Mouse (Mus musculus) ES-E14 (cell line): ENCODE data around the gene Top3a. TPM values are rescaled to one million over a fixed set of nuclear protein-coding genes. Genes with fewer than 3 reads are reported as not detected.

Experiments
- DNase-seq: peaks from one replicate; pipeline ENCODE4 v3.0.0-alpha.2; 2013; ENCODE audit warnings: low read depth, low spot score
- H3K27ac ChIP-seq: 2 replicates; pipeline ENCODE4 v1.5.1; 2012; ENCODE audit warnings: low read depth, mild to moderate bottlenecking, low read length, moderate library complexity, mixed read lengths; ENCODE audit not compliant: poor library complexity, insufficient read depth, severe bottlenecking
- H3K36me3 ChIP-seq: 2 replicates; pipeline ENCODE4 v1.6.1; 2012; ENCODE audit warnings: mild to moderate bottlenecking, low read length, moderate library complexity, mixed read lengths; ENCODE audit not compliant: control insufficient read depth, poor library complexity, insufficient read depth, severe bottlenecking
- H3K4me1 ChIP-seq, 2 experiments: fragments of 150-350 bp in 1 of 2; sonication (generic) in 1 of 2; 2 replicates each; pipeline ENCODE4 v1.6.1; 2012; ENCODE audit warnings: low read length in 2 of 2, mild to moderate bottlenecking in 1 of 2, mixed read lengths in 1 of 2; ENCODE audit not compliant: control insufficient read depth in 2 of 2, insufficient read depth in 2 of 2, poor library complexity in 1 of 2
- H3K4me3 ChIP-seq, 2 experiments: fragments of 150-350 bp in 1 of 2; sonication (generic) in 1 of 2; 2 replicates each; pipeline ENCODE4 v1.5.1; 2012; ENCODE audit warnings: low read length in 2 of 2, low read depth in 1 of 2, mild to moderate bottlenecking in 1 of 2, mixed read lengths in 1 of 2; ENCODE audit not compliant: insufficient read depth in 1 of 2, poor library complexity in 1 of 2, severe bottlenecking in 1 of 2
- H3K9ac ChIP-seq: 2 replicates; pipeline ENCODE4 v1.6.1; 2012; ENCODE audit warnings: low read depth, mild to moderate bottlenecking, low read length, mixed read lengths; ENCODE audit not compliant: poor library complexity, insufficient read depth, severe bottlenecking
- H3K9me3 ChIP-seq: fragments of 150-350 bp; sonication (generic); 2 replicates; pipeline ENCODE4 v1.6.1; 2012; ENCODE audit warnings: low read depth, mild to moderate bottlenecking, low read length; ENCODE audit not compliant: control insufficient read depth, insufficient read depth
- CHD2 ChIP-seq: IDR thresholded peaks from 2 replicates; pipeline ENCODE4 v1.6.1; 2014; ENCODE audit warnings: mild to moderate bottlenecking, low read depth, low read length, inconsistent platforms
- HCFC1 ChIP-seq: IDR thresholded peaks from 2 replicates; pipeline ENCODE4 v1.6.1; 2012; ENCODE audit warnings: low read length, inconsistent platforms, borderline replicate concordance; ENCODE audit not compliant: insufficient read depth
- MAFK ChIP-seq: IDR thresholded peaks from 2 replicates; pipeline ENCODE4 v1.6.1; 2014; ENCODE audit warnings: mild to moderate bottlenecking, low read depth, low read length, inconsistent platforms; ENCODE audit not compliant: insufficient read depth
- ZC3H11A ChIP-seq: IDR thresholded peaks from 2 replicates; pipeline ENCODE4 v1.6.1; 2012; ENCODE audit warnings: low read depth, mild to moderate bottlenecking, inconsistent platforms, low read length, borderline replicate concordance
- ZNF384 ChIP-seq: IDR thresholded peaks from 2 replicates; pipeline ENCODE4 v1.6.1; 2012; ENCODE audit warnings: low read depth, low read length, inconsistent platforms
- in situ Hi-C, 2 experiments: fragments of 600-800 bp; cut with MboI; formaldehyde crosslinking; loops; one replicate each; pipeline ENCODE4 v1.15.1; 2025; ENCODE audit warnings: low sequenced_read_pairs in 2 of 2, inconsistent platforms in 1 of 2; ENCODE audit not compliant: unreplicated experiment in 2 of 2
- total RNA-seq: library from RNA; depleted of rRNA; stranded (reverse); fragments of 300-350 nt; gene quantifications from 2 replicates; pipeline ENCODE4 v1.2.3, GENCODE M21; 2012

Top3a gene
- total RNA-seq, 1 experiment = 20.0 TPM

DNA sequence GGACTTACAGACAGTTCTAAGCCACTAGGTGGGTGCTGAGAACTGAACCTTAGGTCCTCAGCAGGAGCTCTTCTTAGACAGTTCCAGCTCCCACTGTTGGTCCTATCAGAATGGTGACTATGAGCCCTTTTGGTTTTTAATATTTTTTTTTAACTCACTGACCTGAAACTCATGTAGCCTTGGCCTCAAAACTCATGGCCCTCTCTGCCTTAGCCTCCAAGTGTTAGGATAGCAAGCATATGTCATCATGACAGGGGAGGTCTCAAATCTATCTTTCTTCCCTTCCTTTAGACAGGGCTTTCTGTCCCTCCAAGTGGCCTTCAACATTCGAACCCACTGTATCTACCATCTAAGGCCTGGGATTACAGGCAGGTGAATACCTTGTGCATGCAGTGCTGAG is 23.7 kb upstream of the Top3a start:
- peaks cover 57% of the 10 kb centered on the region for H3K36me3 ChIP-seq
- TF ChIP-seq ZNF384 = no peak
- no peak overlapping the region for H3K9ac ChIP-seq
- in situ Hi-C loops = no loop called here
- H3K4me1 ChIP-seq = no peaks in the 10 kb centered on the region
- H3K4me3 ChIP-seq = no peak overlapping the region
- no peak for DNase-seq
- H3K9me3 ChIP-seq = no peaks in the 10 kb centered on the region
- no peak overlapping the region for H3K27ac ChIP-seq

DNA sequence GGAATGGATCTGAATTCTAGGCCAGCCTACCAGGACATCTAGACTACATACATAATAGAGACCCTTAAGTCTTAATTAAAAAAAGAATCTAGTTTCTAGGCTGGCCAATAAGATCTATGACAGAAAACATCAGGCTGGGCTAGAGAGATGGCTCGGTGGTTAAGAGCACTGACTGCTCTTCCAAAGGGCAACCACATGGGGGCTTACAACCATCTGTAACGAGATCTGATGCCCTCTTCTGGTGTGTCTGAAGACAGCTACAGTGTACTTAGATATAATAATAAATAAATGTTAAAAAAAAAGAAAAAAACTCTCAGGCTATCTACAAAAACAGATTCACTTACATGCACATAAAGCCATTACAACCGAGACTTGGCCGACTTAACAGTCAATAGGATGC is 22.8 kb upstream of the Top3a start:
- no peak for TF ChIP-seq HCFC1
- TF ChIP-seq CHD2 = no peak
- no peak for TF ChIP-seq ZNF384
- TF ChIP-seq ZC3H11A = no peak
- TF ChIP-seq MAFK = no peak
- no peak overlapping the region for H3K9ac ChIP-seq
- no peak overlapping the region for H3K27ac ChIP-seq
- no peak for DNase-seq
- peaks cover 56% of the 10 kb centered on the region for H3K36me3 ChIP-seq
- no peak overlapping the region for H3K4me3 ChIP-seq
- no peaks in the 10 kb centered on the region for H3K4me1 ChIP-seq
- no peaks in the 10 kb centered on the region for H3K9me3 ChIP-seq
- in situ Hi-C loops = no loop called here

DNA sequence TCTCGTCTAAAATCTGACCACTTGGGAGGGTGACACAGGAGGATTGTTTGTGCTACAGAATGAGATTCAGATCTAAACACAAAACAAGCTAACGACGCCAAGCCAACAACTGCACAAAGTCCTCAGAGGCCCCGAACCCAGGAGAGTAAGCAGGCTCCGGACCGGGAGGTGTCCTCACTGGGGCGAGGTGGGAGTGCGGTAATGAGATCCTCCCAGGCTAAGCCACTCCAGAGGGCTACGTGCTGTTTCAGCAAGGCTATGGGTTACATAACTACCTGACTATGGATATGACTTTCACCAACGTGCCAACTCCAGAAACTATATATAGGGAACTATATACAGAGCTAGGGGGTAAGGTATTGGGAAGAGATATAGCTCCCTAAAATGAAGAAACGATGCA is 19.2 kb upstream of the Top3a start:
- peaks cover 65% of the 10 kb centered on the region for H3K36me3 ChIP-seq
- H3K9ac ChIP-seq = no peak overlapping the region
- H3K9me3 ChIP-seq = no peaks in the 10 kb centered on the region
- H3K27ac ChIP-seq = no peak overlapping the region
- no peak for DNase-seq
- no peak for TF ChIP-seq ZC3H11A
- TF ChIP-seq CHD2 = no peak
- TF ChIP-seq MAFK = no peak
- no peak for TF ChIP-seq ZNF384
- no peak for TF ChIP-seq HCFC1
- no peak overlapping the region for H3K4me3 ChIP-seq
- in situ Hi-C loops = no loop called here
- H3K4me1 ChIP-seq = no peaks in the 10 kb centered on the region

DNA sequence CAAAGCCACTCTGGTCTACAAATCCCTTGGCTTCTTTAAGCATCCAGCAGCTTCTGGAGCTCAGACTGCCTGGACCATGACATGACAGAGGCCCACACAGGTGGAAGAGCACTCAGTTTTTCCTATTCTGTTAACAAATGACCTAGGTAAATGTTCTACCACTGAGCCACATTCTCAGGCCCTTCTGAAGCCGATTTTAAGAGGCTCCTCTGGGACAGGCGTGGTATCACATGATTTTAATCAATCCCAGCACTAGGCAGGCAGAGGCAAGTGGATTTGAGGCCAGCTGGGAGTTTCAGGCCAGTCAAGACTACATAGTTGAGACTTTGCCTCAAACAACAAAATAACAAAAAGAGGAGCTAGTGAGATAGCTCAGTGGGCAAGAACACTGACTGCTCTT is 13.3 kb upstream of the Top3a start:
- DNase-seq = no peak
- H3K4me3 ChIP-seq = no peak overlapping the region
- no peaks in the 10 kb centered on the region for H3K4me1 ChIP-seq
- in situ Hi-C loops = no loop called here
- H3K36me3 ChIP-seq = peaks cover 57% of the 10 kb centered on the region
- H3K27ac ChIP-seq = no peak overlapping the region
- H3K9ac ChIP-seq = no peak overlapping the region
- TF ChIP-seq CHD2 (no peak), HCFC1 (no peak), ZC3H11A (no peak), MAFK (no peak), ZNF384 (no peak)
- no peaks in the 10 kb centered on the region for H3K9me3 ChIP-seq

DNA sequence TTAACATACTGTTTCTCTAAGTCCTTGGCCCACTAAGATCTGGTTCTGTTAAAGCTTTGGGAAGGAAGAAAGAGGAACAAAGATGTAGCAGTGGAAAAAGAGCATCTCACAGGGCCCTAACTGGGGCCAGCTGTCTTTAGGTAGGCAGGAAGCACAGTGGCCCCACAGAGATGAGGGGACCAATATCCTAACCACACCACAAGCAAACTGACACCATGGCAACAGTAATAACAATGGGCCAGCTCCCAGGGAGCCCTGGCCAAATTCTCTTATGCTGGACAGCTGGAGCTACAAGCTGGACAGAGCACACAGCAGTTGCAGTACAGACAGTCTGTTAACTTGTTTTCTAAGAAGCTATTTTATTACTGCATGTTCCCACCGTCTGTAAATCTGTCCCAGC is 10.4 kb upstream of the Top3a start:
- in situ Hi-C loops = no loop called here
- no peak for TF ChIP-seq CHD2
- no peak for TF ChIP-seq MAFK
- TF ChIP-seq HCFC1 = no peak
- no peak for TF ChIP-seq ZNF384
- peaks cover 59% of the 10 kb centered on the region for H3K36me3 ChIP-seq
- H3K9ac ChIP-seq = no peak overlapping the region
- H3K27ac ChIP-seq = no peak overlapping the region
- DNase-seq = no peak
- H3K4me3 ChIP-seq = no peak overlapping the region
- no peaks in the 10 kb centered on the region for H3K9me3 ChIP-seq
- no peaks in the 10 kb centered on the region for H3K4me1 ChIP-seq
